Mouse (Mus musculus): Measurements from ENCODE around the gene Arhgef15. TPM values are rescaled to one million over a fixed set of nuclear protein-coding genes. Genes with fewer than 3 reads are reported as not detected.
"Not testable (repeated sequence)": the region's sequence is repeated elsewhere in the genome, so short reads cannot be mapped to it uniquely, and the experiment has no call there.

The Arhgef15 gene
- polyA plus RNA-seq, 1 experiment from 2014 or later, result 4.9 TPM

- Histone ChIP-seq H3K27me3 (ENCODE audit: control insufficient read depth, insufficient read depth, low read length) (no peaks in the 10 kb centered on the region), H3K9me3 (ENCODE audit: control insufficient read depth, low read length) (no peaks in the 10 kb centered on the region), H3K4me1 (replicated peaks; ENCODE audit: control insufficient read depth, insufficient read depth, low read length) (no peaks in the 10 kb centered on the region), H3K4me3 (ENCODE audit: low read depth, low read length) (no peak overlapping the region), H3K9ac (ENCODE audit: low read depth, low read length) (no peak overlapping the region), H3K27ac (ENCODE audit: low read depth, low read length) (no peak overlapping the region), H3K36me3 (ENCODE audit: control insufficient read depth, insufficient read depth, low read length) (peaks cover 23% of the 10 kb centered on the region), H3K4me2 (replicated peaks; ENCODE audit: low read depth, low read length) (no peak overlapping the region)
- no peak for DNase-seq (ENCODE audit: low spot score)
- WGBS, result 92% methylated on average over 11 of the region's 11 CpGs
- no peak for ATAC-seq (ENCODE audit: low FRiP score)
These were observed 30.1 kb upstream of the Arhgef15 start for GRCm38 (mm10) chr11:68987365-68987882.

DNA sequence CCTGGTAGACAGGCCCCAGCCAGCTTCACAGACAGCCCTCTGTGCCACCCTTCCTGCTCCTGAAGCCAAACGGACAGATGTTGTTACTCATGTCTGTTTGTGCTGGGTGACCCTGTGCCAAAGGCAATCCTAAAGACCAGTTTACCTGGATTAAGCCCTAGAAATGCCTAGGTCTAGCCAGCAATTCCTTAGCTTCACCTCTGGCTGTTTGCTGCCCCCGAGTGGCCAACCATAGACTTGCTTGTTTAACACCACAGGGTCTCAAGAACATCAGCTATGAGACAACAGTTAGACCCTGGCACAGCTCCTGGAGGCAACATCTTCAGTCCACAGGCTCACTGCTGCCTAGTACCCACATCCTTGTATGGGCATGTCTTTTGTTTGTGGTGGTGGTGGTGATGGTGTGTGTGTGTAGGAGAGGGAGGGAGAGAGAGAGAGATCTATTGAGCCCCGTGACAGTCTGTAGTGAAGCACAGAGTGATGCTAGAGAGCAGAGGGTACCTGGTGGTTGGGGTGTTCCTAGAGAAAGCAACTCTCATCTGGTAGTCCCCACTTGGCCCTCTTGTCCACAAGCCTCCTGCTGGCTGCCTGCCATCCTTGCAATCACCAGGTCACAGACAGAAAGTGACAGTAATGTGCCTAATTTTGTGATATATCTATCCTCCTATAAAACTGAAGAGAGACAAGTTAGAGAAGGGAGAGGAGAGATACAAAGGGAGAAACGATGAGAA lies 25.5 kb upstream of the Arhgef15 start:
- H3K4me3 ChIP-seq (ENCODE audit: low read depth, low read length), result no peak overlapping the region
- no peaks in the 10 kb centered on the region for H3K4me1 ChIP-seq (replicated peaks; ENCODE audit: control insufficient read depth, insufficient read depth, low read length)
- H3K36me3 ChIP-seq (ENCODE audit: control insufficient read depth, insufficient read depth, low read length), result no peaks in the 10 kb centered on the region
- H3K27ac ChIP-seq (ENCODE audit: low read depth, low read length), result no peak overlapping the region
- WGBS, result 29% methylated on average over 4 of the region's 4 CpGs
- H3K9ac ChIP-seq (ENCODE audit: low read depth, low read length), result no peak overlapping the region
- H3K4me2 ChIP-seq (replicated peaks; ENCODE audit: low read depth, low read length), result no peak overlapping the region
- no peaks in the 10 kb centered on the region for H3K27me3 ChIP-seq (ENCODE audit: control insufficient read depth, insufficient read depth, low read length)
- no peaks in the 10 kb centered on the region for H3K9me3 ChIP-seq (ENCODE audit: control insufficient read depth, low read length)
- ATAC-seq (ENCODE audit: low FRiP score) (no peak), DNase-seq (ENCODE audit: low spot score) (peak; percentile 82)

DNA sequence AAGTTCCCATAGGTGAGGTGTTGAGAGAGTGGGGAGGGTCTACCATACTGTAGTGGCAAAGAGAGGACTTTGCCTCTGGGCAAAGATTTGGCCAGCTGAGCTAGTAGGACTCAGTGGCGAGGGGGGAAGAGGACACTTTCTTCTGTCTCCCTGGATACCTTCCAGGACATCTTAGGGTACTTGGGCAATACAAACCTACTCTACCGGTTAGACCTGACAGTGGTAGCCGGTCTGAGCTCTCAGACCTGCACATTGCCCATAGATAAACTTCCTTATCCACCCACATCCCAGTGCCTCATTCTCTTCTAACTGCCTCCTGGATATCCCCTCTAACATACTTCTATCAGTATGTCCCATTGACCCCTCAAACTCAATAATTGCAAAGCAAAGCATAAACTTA lies 23.6 kb upstream of the Arhgef15 start:
- no peak overlapping the region for H3K4me3 ChIP-seq (ENCODE audit: low read depth, low read length)
- H3K27me3 ChIP-seq (ENCODE audit: control insufficient read depth, insufficient read depth, low read length), result no peaks in the 10 kb centered on the region
- H3K4me2 ChIP-seq (replicated peaks; ENCODE audit: low read depth, low read length), result no peak overlapping the region
- ATAC-seq (ENCODE audit: low FRiP score) (no peak), DNase-seq (ENCODE audit: low spot score) (no peak)
- no peak overlapping the region for H3K9ac ChIP-seq (ENCODE audit: low read depth, low read length)
- 79% methylated on average over 3 of the region's 3 CpGs for WGBS
- H3K27ac ChIP-seq (ENCODE audit: low read depth, low read length), result no peak overlapping the region
- H3K4me1 ChIP-seq (replicated peaks; ENCODE audit: control insufficient read depth, insufficient read depth, low read length), result no peaks in the 10 kb centered on the region
- no peaks in the 10 kb centered on the region for H3K36me3 ChIP-seq (ENCODE audit: control insufficient read depth, insufficient read depth, low read length)
- H3K9me3 ChIP-seq (ENCODE audit: control insufficient read depth, low read length), result no peaks in the 10 kb centered on the region

DNA sequence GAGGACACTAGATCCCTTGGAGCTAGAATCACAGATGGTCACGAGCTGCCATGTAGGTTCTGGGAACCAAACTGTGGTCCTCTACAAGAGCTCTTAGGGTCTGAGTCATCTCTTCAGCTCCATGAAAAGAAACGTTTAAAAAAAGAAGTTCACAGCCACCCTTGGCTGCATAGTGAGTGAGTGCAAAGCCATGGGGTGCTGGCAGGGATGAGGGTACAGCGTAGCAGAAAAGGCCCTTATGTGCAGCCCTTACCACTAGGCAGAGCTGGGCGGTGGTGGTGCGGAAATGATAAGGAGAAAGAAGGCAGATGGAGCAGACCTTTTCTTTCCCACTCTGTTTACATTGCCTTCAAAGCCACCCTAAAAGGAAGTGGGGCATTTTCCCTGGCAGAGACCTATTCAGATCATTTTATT lies 22.0 kb upstream of the Arhgef15 start:
- no peaks in the 10 kb centered on the region for H3K36me3 ChIP-seq (ENCODE audit: control insufficient read depth, insufficient read depth, low read length)
- H3K27ac ChIP-seq (ENCODE audit: low read depth, low read length), result no peak overlapping the region
- 65% methylated on average over 5 of the region's 5 CpGs for WGBS
- no peak for ATAC-seq (ENCODE audit: low FRiP score)
- H3K9ac ChIP-seq (ENCODE audit: low read depth, low read length), result no peak overlapping the region
- no peak for DNase-seq (ENCODE audit: low spot score)
- no peaks in the 10 kb centered on the region for H3K4me1 ChIP-seq (replicated peaks; ENCODE audit: control insufficient read depth, insufficient read depth, low read length)
- H3K27me3 ChIP-seq (ENCODE audit: control insufficient read depth, insufficient read depth, low read length), result no peaks in the 10 kb centered on the region
- H3K4me3 ChIP-seq (ENCODE audit: low read depth, low read length), result no peak overlapping the region
- no peak overlapping the region for H3K4me2 ChIP-seq (replicated peaks; ENCODE audit: low read depth, low read length)
- no peaks in the 10 kb centered on the region for H3K9me3 ChIP-seq (ENCODE audit: control insufficient read depth, low read length)

DNA sequence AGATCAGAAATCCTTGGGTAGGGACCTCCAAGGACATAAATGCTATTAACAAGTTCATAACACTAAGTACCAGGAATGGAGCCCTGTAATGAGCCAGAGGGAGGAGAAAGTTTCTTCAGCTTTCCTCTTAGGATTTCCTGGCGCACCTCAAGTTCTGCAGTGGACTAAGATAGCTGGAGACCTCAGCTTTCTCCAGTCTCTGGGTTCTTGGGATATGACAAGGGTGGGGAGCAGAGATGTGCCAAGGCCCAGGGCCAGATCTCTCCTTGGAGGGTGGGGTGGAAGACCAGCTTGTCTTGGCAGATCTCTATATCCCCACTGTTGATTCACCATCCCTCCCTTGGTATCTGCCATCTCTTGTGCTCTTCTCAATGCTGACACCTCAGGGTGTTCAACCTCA lies 18.3 kb upstream of the Arhgef15 start:
- Histone ChIP-seq H3K4me1 (replicated peaks; ENCODE audit: control insufficient read depth, insufficient read depth, low read length) (no peaks in the 10 kb centered on the region), H3K9me3 (ENCODE audit: control insufficient read depth, low read length) (no peaks in the 10 kb centered on the region), H3K4me2 (replicated peaks; ENCODE audit: low read depth, low read length) (no peak overlapping the region), H3K36me3 (ENCODE audit: control insufficient read depth, insufficient read depth, low read length) (no peaks in the 10 kb centered on the region), H3K9ac (ENCODE audit: low read depth, low read length) (no peak overlapping the region), H3K27ac (ENCODE audit: low read depth, low read length) (no peak overlapping the region), H3K4me3 (ENCODE audit: low read depth, low read length) (no peak overlapping the region), H3K27me3 (ENCODE audit: control insufficient read depth, insufficient read depth, low read length) (no peaks in the 10 kb centered on the region)
- ATAC-seq (ENCODE audit: low FRiP score) (no peak), DNase-seq (ENCODE audit: low spot score) (no peak)
- WGBS, result 80% methylated on average over 1 of the region's 1 CpGs

DNA sequence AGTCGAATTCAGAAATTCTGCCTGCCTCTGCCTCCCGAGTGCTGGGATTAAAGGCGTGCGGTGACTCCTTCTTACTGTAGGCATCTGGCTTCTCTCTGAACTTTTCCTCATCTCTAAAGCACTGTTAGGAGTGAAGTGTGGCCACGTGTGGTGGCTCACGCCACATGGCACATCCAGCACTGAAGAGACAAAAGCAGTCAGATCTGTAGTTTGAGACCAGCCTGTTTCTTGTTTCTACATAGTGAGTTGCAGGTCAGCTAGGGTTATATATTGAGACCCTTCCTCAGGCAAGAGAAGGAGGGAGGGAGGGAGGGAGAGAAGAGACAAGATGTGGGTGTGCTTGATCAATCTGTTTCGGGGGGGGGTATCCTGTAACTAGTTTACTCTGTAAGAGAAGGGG lies 17.8 kb upstream of the Arhgef15 start, which contains the start of gene Rangrf:
Gene Rangrf (minus strand): TSS at position 101 of the 400 bp plus-strand sequence.
- Histone ChIP-seq H3K36me3 (ENCODE audit: control insufficient read depth, insufficient read depth, low read length) (no peaks in the 10 kb centered on the region), H3K9ac (ENCODE audit: low read depth, low read length) (peak within 1 kb of the TSS; percentile 12; the same call in 1 of the 2 replicates), H3K4me3 (ENCODE audit: low read depth, low read length) (peak within 1 kb of the TSS; percentile 39), H3K4me1 (replicated peaks; ENCODE audit: control insufficient read depth, insufficient read depth, low read length) (no peaks in the 10 kb centered on the region), H3K27ac (ENCODE audit: low read depth, low read length) (no peak within 1 kb of the TSS), H3K9me3 (ENCODE audit: control insufficient read depth, low read length) (no peaks in the 10 kb centered on the region), H3K27me3 (ENCODE audit: control insufficient read depth, insufficient read depth, low read length) (no peaks in the 10 kb centered on the region), H3K4me2 (replicated peaks; ENCODE audit: low read depth, low read length) (peak within 1 kb of the TSS; percentile 54)
- WGBS, result 82% methylated on average over 7 of the region's 7 CpGs
- no peak for ATAC-seq (ENCODE audit: low FRiP score)
- DNase-seq (ENCODE audit: low spot score), result no peak

DNA sequence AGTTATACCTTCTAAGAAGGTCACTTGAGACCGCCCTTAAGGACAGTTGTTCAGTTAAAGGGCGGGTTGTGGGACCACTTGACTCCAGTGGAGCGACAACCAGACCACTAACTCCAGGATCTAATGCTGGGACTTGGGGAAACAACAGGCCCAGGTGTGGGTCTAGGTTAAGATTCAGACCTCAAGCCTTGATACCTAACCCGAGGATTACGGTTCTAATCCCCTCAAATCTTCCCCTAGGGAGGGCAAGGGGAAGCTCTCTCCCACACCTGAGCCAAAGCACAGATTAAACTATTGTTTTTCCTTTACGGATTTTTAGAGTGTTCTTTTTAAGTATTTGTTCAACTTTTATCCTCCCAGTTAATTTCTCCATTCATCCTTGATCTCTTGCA lies 16.8 kb upstream of the Arhgef15 start:
- WGBS, result 28% methylated on average over 6 of the region's 6 CpGs
- Histone ChIP-seq H3K9me3 (ENCODE audit: control insufficient read depth, low read length) (no peaks in the 10 kb centered on the region), H3K27ac (ENCODE audit: low read depth, low read length) (no peak overlapping the region), H3K27me3 (ENCODE audit: control insufficient read depth, insufficient read depth, low read length) (no peaks in the 10 kb centered on the region), H3K4me2 (replicated peaks; ENCODE audit: low read depth, low read length) (peak overlapping the region; percentile 54), H3K36me3 (ENCODE audit: control insufficient read depth, insufficient read depth, low read length) (no peaks in the 10 kb centered on the region), H3K4me1 (replicated peaks; ENCODE audit: control insufficient read depth, insufficient read depth, low read length) (no peaks in the 10 kb centered on the region), H3K4me3 (ENCODE audit: low read depth, low read length) (peak overlapping the region; percentile 39), H3K9ac (ENCODE audit: low read depth, low read length) (peak overlapping the region; percentile 12; the same call in 1 of the 2 replicates)
- ATAC-seq (ENCODE audit: low FRiP score), result no peak
- DNase-seq (ENCODE audit: low spot score), result no peak

DNA sequence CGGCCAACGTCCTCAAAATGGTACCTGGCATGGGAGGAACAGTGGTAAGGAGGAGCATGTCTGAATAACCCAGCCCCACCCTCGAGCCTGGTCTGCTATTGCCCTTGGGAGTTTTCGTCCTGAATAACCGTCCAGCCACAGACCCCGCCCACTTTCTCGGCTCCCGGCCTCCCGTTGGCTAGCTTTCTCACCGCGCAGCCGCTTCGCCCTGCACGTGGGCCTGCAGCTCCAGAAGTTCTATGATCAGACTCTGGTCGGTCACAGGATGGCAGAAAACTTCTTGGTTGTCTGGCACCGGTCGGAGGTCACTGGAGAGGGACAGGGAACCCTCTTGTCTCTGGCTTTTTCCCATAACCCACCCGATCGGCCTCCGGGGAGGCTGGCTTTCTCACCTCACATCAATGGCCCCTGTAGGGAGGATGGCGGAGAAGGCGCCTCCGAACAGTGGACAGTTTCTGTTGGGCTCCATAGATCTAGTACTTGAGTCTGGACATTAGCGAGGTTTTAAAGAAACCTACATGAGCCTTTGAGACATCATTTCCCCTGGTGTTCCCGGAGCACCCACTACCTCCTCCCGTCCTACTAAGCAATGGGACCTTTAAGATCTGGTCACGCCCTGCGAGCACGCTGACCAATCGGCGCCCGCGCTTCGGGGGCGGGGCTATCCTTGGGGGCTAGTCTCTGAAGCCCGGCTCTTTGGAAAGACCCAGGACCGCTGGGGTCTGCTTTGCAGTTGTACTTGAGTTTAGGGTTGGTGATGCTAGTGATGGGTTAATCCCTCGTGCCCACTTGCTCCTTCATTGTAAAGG lies 16.2 kb upstream of the Arhgef15 start:
- Histone ChIP-seq H3K4me2 (replicated peaks; ENCODE audit: low read depth, low read length) (peak overlapping the region; percentile 54), H3K9ac (ENCODE audit: low read depth, low read length) (peak overlapping the region; percentile 42; the same call in 1 of the 2 replicates), H3K4me3 (ENCODE audit: low read depth, low read length) (peak overlapping the region; percentile 39)
- not testable (repeated sequence) for H3K4me1 ChIP-seq (replicated peaks; ENCODE audit: control insufficient read depth, insufficient read depth, low read length); H3K27ac ChIP-seq (ENCODE audit: low read depth, low read length); H3K9me3 ChIP-seq (ENCODE audit: control insufficient read depth, low read length); H3K36me3 ChIP-seq (ENCODE audit: control insufficient read depth, insufficient read depth, low read length); H3K27me3 ChIP-seq (ENCODE audit: control insufficient read depth, insufficient read depth, low read length)
- DNase-seq (ENCODE audit: low spot score) (peak; percentile 92), ATAC-seq (ENCODE audit: low FRiP score) (peak; percentile 91)
- under 1% methylated on average over 37 of the region's 38 CpGs for WGBS
